Mouse (Mus musculus): ENCODE measurements around the gene Gpkow. TPM values are rescaled to one million over a fixed set of nuclear protein-coding genes. Genes with fewer than 3 reads are reported as not detected.

Gene Gpkow
- polyA plus RNA-seq, 1 experiment from 2014 or later = 36.0 TPM

GRCm38 (mm10) chrX:7672739-7673138 lies 24.2 kb upstream of the Gpkow start:
- Histone ChIP-seq H3K27ac (no peak overlapping the region), H3K27me3 (ENCODE audit: insufficient read depth, poor library complexity, severe bottlenecking) (peaks cover 14% of the 10 kb centered on the region), H3K4me3 (no peak overlapping the region), H3K36me3 (peaks cover 5% of the 10 kb centered on the region; the same call in 1 of the 2 replicates), H3K9me3 (0 out of 2 replicates have a peak, but pooled peaks cover 4% of the 10 kb centered on the region), H3K4me1 (replicated peaks) (0 out of 2 replicates have a peak, but pooled peaks cover 11% of the 10 kb centered on the region)
- no peak for DNase-seq (ENCODE audit: low spot score)
- WGBS = 55% methylated on average over 6 of the region's 6 CpGs

- Histone ChIP-seq H3K9me3 (0 out of 2 replicates have a peak, but pooled peaks cover 4% of the 10 kb centered on the region), H3K4me3 (peak overlapping the region; percentile 34; the same call in 1 of the 2 replicates), H3K36me3 (peaks cover 3% of the 10 kb centered on the region; the same call in 1 of the 2 replicates), H3K27ac (no peak overlapping the region), H3K4me1 (replicated peaks) (0 out of 2 replicates have a peak, but pooled peaks cover 11% of the 10 kb centered on the region), H3K27me3 (ENCODE audit: insufficient read depth, poor library complexity, severe bottlenecking) (peaks cover 14% of the 10 kb centered on the region)
- no peak for DNase-seq (ENCODE audit: low spot score)
- WGBS = 38% methylated on average over 12 of the region's 12 CpGs
Measured at GRCm38 (mm10) chrX:7673578-7674281, 23.2 kb upstream of the Gpkow start.

- Histone ChIP-seq H3K27me3 (ENCODE audit: insufficient read depth, poor library complexity, severe bottlenecking) (peaks cover 14% of the 10 kb centered on the region), H3K4me1 (replicated peaks) (0 out of 2 replicates have a peak, but pooled peaks cover 11% of the 10 kb centered on the region), H3K4me3 (peak overlapping the region; percentile 34), H3K27ac (0 out of 2 replicates have a peak overlapping the region, but pooled peaks have one; percentile 40), H3K36me3 (no peaks in the 10 kb centered on the region), H3K9me3 (0 out of 2 replicates have a peak, but pooled peaks cover 4% of the 10 kb centered on the region)
- no peak for DNase-seq (ENCODE audit: low spot score)
- 39% methylated on average over 28 of the region's 28 CpGs for WGBS
Measured at GRCm38 (mm10) chrX:7674284-7675000, 22.5 kb upstream of the Gpkow start.

- H3K4me3 ChIP-seq = peak overlapping the region; percentile 34
- 0 out of 2 replicates have a peak, but pooled peaks cover 11% of the 10 kb centered on the region for H3K4me1 ChIP-seq (replicated peaks)
- DNase-seq (ENCODE audit: low spot score) = peak; percentile 6
- H3K27me3 ChIP-seq (ENCODE audit: insufficient read depth, poor library complexity, severe bottlenecking) = peaks cover 14% of the 10 kb centered on the region
- 0 out of 2 replicates have a peak overlapping the region, but pooled peaks have one; percentile 40 for H3K27ac ChIP-seq
- no peaks in the 10 kb centered on the region for H3K36me3 ChIP-seq
- WGBS = 34% methylated on average over 10 of the region's 10 CpGs
- 0 out of 2 replicates have a peak, but pooled peaks cover 4% of the 10 kb centered on the region for H3K9me3 ChIP-seq
Measured at GRCm38 (mm10) chrX:7675001-7675380, 21.9 kb upstream of the Gpkow start.

GRCm38 (mm10) chrX:7678986-7679385 lies 17.9 kb upstream of the Gpkow start:
- Histone ChIP-seq H3K9me3 (no peaks in the 10 kb centered on the region), H3K4me1 (replicated peaks) (0 out of 2 replicates have a peak, but pooled peaks cover 4% of the 10 kb centered on the region), H3K4me3 (no peak overlapping the region), H3K27ac (no peak overlapping the region), H3K36me3 (no peaks in the 10 kb centered on the region), H3K27me3 (ENCODE audit: insufficient read depth, poor library complexity, severe bottlenecking) (peaks cover 4% of the 10 kb centered on the region; the same call in 1 of the 2 replicates)
- DNase-seq (ENCODE audit: low spot score) = no peak
- 44% methylated on average over 3 of the region's 3 CpGs for WGBS

GRCm38 (mm10) chrX:7679405-7680056 lies 17.4 kb upstream of the Gpkow start:
- WGBS = 17% methylated on average over 27 of the region's 27 CpGs
- no peaks in the 10 kb centered on the region; the same call in 1 of the 2 replicates for H3K27me3 ChIP-seq (ENCODE audit: insufficient read depth, poor library complexity, severe bottlenecking)
- peak; percentile 91 for DNase-seq (ENCODE audit: low spot score)
- no peaks in the 10 kb centered on the region for H3K9me3 ChIP-seq
- peak overlapping the region; percentile 42 for H3K4me3 ChIP-seq
- H3K27ac ChIP-seq = no peak overlapping the region
- H3K4me1 ChIP-seq (replicated peaks) = 0 out of 2 replicates have a peak, but pooled peaks cover 3% of the 10 kb centered on the region
- H3K36me3 ChIP-seq = no peaks in the 10 kb centered on the region

GRCm38 (mm10) chrX:7680057-7680412 lies 16.9 kb upstream of the Gpkow start:
- DNase-seq (ENCODE audit: low spot score) = no peak
- Histone ChIP-seq H3K9me3 (no peaks in the 10 kb centered on the region), H3K27ac (no peak overlapping the region), H3K4me1 (replicated peaks) (no peaks in the 10 kb centered on the region), H3K4me3 (peak overlapping the region; percentile 42), H3K27me3 (ENCODE audit: insufficient read depth, poor library complexity, severe bottlenecking) (no peaks in the 10 kb centered on the region; the same call in 1 of the 2 replicates), H3K36me3 (no peaks in the 10 kb centered on the region)
- 20% methylated on average over 12 of the region's 12 CpGs for WGBS

- peak within 1 kb of the TSS; percentile 42 for H3K4me3 ChIP-seq
- WGBS = 64% methylated on average over 14 of the region's 14 CpGs
- no peaks in the 10 kb centered on the region; the same call in 1 of the 2 replicates for H3K27me3 ChIP-seq (ENCODE audit: insufficient read depth, poor library complexity, severe bottlenecking)
- no peaks in the 10 kb centered on the region for H3K9me3 ChIP-seq
- no peaks in the 10 kb centered on the region for H3K36me3 ChIP-seq
- H3K4me1 ChIP-seq (replicated peaks) = no peaks in the 10 kb centered on the region
- no peak within 1 kb of the TSS for H3K27ac ChIP-seq
- no peak for DNase-seq (ENCODE audit: low spot score)
Measured at GRCm38 (mm10) chrX:7680864-7681263, 16.1 kb upstream of the Gpkow start, which contains the start of gene Magix. Gene Magix, minus strand, starts transcription at chrX:7681251.

- WGBS = 93% methylated on average over 2 of the region's 2 CpGs
Measured at GRCm38 (mm10) chrX:7688321-7688720, 8.6 kb upstream of the Gpkow start.

GRCm38 (mm10) chrX:7690486-7690885 lies 6.4 kb upstream of the Gpkow start:
- Histone ChIP-seq H3K9me3 (no peaks in the 10 kb centered on the region), H3K36me3 (no peaks in the 10 kb centered on the region), H3K27ac (no peak overlapping the region), H3K4me3 (no peak overlapping the region), H3K27me3 (ENCODE audit: insufficient read depth, poor library complexity, severe bottlenecking) (no peaks in the 10 kb centered on the region), H3K4me1 (replicated peaks) (no peaks in the 10 kb centered on the region)
- WGBS = 68% methylated on average over 3 of the region's 3 CpGs
- DNase-seq (ENCODE audit: low spot score) = no peak

More at GRCm38 (mm10) chrX:7688321-7688720, 8.6 kb upstream of the Gpkow start:
- H3K36me3 ChIP-seq = no peaks in the 10 kb centered on the region
- no peaks in the 10 kb centered on the region for H3K27me3 ChIP-seq (ENCODE audit: insufficient read depth, poor library complexity, severe bottlenecking)
- no peak overlapping the region for H3K27ac ChIP-seq
- DNase-seq (ENCODE audit: low spot score) = no peak
- no peaks in the 10 kb centered on the region for H3K4me1 ChIP-seq (replicated peaks)
- no peaks in the 10 kb centered on the region for H3K9me3 ChIP-seq
- no peak overlapping the region for H3K4me3 ChIP-seq

- peak; percentile 7 for DNase-seq (ENCODE audit: low spot score)
- no peak overlapping the region for H3K4me3 ChIP-seq
- no peaks in the 10 kb centered on the region for H3K9me3 ChIP-seq
- no peaks in the 10 kb centered on the region for H3K4me1 ChIP-seq (replicated peaks)
- WGBS = 36% methylated on average over 4 of the region's 4 CpGs
- no peaks in the 10 kb centered on the region for H3K36me3 ChIP-seq
- no peak overlapping the region for H3K27ac ChIP-seq
- no peaks in the 10 kb centered on the region for H3K27me3 ChIP-seq (ENCODE audit: insufficient read depth, poor library complexity, severe bottlenecking)
Measured at GRCm38 (mm10) chrX:7692862-7693261, 4.1 kb upstream of the Gpkow start.

GRCm38 (mm10) chrX:7696520-7696919 lies 411 bp upstream of the Gpkow start:
- H3K27me3 ChIP-seq (ENCODE audit: insufficient read depth, poor library complexity, severe bottlenecking) = no peaks in the 10 kb centered on the region
- no peak for DNase-seq (ENCODE audit: low spot score)
- H3K4me3 ChIP-seq = peak overlapping the region; percentile 64
- H3K27ac ChIP-seq = no peak overlapping the region
- 50% methylated on average over 6 of the region's 6 CpGs for WGBS
- peaks cover 29% of the 10 kb centered on the region for H3K36me3 ChIP-seq
- no peaks in the 10 kb centered on the region; the same call in 1 of the 2 replicates for H3K4me1 ChIP-seq (replicated peaks)
- H3K9me3 ChIP-seq = no peaks in the 10 kb centered on the region

Measured in hindbrain, embryonic 10.5 days (tissue).